Mouse (Mus musculus) neutrophil, adult 83 days (primary cell): ENCODE results near the gene Il34. TPM values are rescaled to one million over a fixed set of nuclear protein-coding genes. Genes with fewer than 3 reads are reported as not detected.

ENCODE experiments used
- total RNA-seq, 2 experiments: library from RNA; stranded (reverse); gene quantifications; one replicate each; pipeline ENCODE4 v1.2.4; 2023

The Il34 gene
- total RNA-seq: not detected

DNA sequence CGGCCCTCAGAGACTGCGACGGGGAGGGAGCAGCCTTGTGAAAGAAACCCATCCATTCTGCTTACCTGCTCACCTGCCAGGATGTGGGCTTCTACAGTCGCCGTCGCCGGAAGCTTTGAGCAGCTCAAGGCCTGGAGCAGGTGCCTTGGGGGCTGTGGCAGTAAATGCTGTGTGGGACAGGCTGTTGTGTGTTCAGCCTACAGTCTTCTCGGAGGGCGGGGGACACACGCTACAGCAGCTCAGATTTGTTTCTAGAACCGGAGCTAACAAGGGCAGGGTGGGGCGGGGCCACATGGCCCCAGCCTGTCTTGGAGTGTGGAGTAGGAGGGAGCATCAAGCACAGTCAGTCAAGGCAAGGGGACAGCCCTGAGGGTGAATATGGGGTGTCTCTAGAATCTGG lies at the start of gene Il34:
TSS of gene Il34 (minus strand) at position 256 of the 400 bp plus-strand sequence.

DNA sequence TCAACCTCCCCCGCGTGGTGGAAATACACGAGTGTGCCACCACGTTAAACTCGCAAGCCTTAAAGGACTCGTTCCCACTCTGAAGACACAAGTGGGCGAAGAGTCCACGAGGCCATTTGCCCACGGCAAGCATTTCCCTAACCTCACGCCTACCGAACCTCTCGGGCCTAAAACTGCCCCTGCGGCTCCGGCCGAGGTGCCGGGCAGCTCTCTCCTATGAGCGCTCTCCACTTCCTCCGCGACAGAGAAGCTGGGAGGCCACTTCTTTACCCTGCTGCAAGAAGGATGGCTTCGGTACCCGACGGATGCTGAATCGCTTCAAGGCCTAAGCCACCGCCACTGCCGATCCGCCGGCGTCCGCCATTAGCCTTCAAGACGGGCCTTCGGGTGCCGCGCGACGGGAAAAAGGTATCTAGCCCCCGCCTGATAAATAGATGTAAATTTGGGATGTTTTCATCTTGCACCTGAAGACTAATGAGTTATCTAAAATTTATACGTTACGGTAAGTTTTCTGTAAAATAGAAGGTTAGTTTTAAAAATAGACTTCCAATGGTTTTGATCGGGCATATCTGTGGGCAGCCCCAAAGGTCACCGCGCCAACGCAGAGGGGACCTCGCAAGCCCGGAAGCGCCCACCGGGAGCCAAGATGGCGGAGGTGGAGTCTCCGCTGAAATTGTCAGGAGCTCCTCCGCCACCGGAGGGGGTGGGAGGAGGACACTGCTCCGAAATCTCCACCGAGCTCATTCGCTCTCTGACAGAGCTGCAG lies 40.9 kb upstream of the Il34 start, which contains the start of the genes Cog4 and Sf3b3:
TSS of gene Cog4 (plus strand) at position 196 of the 766 bp plus-strand sequence.
TSS of gene Sf3b3 (minus strand) at position 383 of the 766 bp plus-strand sequence.

DNA sequence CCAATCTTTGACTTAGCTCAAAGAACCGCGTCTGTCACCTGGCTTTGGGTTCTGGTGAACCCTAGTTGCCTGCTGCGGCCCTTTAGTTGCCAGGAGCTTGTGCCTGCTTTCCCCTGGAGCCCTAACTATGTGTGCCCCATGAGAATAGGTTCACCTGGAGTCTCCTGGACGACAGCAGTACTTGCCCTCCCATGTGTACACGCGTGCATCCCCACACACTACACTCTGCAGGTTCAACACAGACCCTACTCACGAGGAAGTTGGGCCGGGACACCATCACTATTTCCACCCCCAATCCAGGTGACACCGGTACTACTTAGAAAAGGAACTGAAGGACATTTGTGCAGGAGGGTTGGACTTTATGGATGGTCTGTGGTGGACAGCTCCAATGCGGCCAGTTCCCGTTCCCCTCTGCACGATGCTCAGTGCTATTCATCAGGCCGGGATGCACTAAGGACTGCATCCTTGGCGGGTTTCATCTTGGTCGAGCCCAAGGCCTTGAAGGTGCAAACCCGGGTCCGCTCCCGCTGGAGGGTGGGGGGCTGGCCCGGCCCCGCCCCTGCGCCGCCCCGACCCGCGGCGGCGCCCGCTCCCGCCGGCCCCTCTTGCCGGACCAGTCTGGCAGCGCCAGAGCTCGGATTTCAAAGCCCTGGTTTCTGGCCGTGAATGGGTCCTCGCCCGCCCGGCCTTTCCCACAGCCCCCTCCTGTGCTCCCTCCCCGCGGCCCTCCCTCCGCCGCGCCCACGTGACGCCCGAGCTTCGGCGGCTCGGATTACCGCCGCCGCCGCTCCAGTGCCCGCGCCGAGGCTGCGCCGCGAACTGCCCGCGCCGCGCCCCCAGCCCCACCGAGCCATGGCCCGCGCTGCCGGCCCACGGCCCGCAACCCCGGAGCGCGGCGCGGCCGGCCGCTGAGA lies 84.8 kb downstream of the Il34 start, which contains the start of gene Mtss1l:
TSS of gene Mtss1l (plus strand) at position 792 of the 914 bp plus-strand sequence.

Other genes with a start within 250 kb of the Il34 start
- 10 to 100 TPM; 34.2 to 34.5 TPM for gene Vac14, start 187.3 kb downstream of the Il34 start, total RNA-seq
- gene Mtss1l, start 84.4 kb downstream of the Il34 start, total RNA-seq: under 1 TPM; 0.86 to 0.92 TPM
- gene Cog4, start 40.7 kb upstream of the Il34 start, total RNA-seq: 10 to 100 TPM; 46.3 to 52.9 TPM
- gene Sf3b3, start 40.9 kb upstream of the Il34 start, total RNA-seq: 10 to 100 TPM; 60.0 to 63.3 TPM
- 1 to 10 TPM; 8.2 to 8.5 TPM for gene Fuk, start 96.6 kb upstream of the Il34 start, total RNA-seq
- 10 to 100 TPM; 37.8 to 49.0 TPM for gene St3gal2, start 114.0 kb upstream of the Il34 start, total RNA-seq
- 10 to 100 TPM; 30.1 to 37.6 TPM for gene Ddx19a, start 191.9 kb upstream of the Il34 start, total RNA-seq
- gene Ddx19b, start 225.8 kb upstream of the Il34 start, total RNA-seq: 1 to 10 TPM; 6.0 to 6.4 TPM
- 10 to 100 TPM; 21.2 to 26.7 TPM for gene Aars, start 227.2 kb upstream of the Il34 start, total RNA-seq